8 mouse cellular contexts compared by ENCODE assay signal in the genomic region with DNA sequence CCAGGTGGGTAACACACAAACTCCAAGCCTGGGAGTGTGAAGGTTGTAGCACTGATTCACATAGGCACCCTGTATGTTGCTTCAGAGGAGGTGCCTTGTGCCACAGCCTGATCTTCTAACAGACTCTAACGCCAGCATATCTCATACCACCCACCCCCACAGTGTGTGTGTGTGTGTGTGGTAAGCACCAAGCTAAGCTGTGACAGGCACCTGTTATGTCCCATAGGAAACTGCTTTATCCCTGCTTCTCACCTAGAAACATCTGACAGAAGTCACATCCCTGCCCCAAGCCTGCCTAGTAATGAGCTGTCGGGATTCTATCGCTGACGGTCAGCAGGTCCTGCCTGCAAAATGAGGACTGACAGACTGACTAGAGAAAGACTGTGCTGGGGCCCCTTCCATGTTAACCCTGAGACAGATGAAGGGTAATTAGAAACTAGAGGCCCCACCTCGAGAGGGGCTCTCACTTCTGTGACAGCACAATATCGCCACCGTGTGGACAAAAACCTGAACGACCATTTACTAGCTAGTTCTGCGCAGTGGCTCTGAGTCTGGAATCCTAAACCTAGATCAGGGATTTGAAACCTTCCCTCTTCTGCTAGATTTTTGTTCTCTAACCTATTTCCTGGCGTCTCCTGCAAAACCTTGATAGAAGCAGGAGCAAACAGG. TPM values are rescaled to one million over a fixed set of nuclear protein-coding genes. Genes with fewer than 3 reads are reported as not detected.
DNase-seq lines count a peak whose midpoint lies in the region; ATAC-seq lines count a peak whose summit lies in the region.

No protein-coding gene starts in this region.

- 13% methylated on average over 10 of the region's 10 CpGs for WGBS in neural tube, embryonic 15.5 days

- H3K9me3 ChIP-seq in neural tube, embryonic 15.5 days (replicated peaks) = no peaks in the 10 kb centered on the region

- intact Hi-C loops in gastrocnemius, postnatal 36 days (cut with DNase I) = no loop called here
- intact Hi-C loops in left cerebral cortex, postnatal 36 days (cut with DNase I) = loop anchor here (5.0 kb wide), 1 partner anchor 644 kb away; no protein-coding TSS in a partner anchor

- no peak overlapping the region for H3K27ac ChIP-seq in neural tube, embryonic 15.5 days (replicated peaks)

- no peak overlapping the region for H3K4me2 ChIP-seq in neural tube, embryonic 15.5 days

- H3K27me3 ChIP-seq in neural tube, embryonic 15.5 days (replicated peaks) = no peaks in the 10 kb centered on the region

- no peak for ATAC-seq in neural tube, embryonic 15.5 days (ENCODE audit: low FRiP score)

- no peak overlapping the region for H3K9ac ChIP-seq in neural tube, embryonic 15.5 days (replicated peaks)

- H3K4me1 ChIP-seq in neural tube, embryonic 15.5 days = peaks cover 5% of the 10 kb centered on the region

- no peak overlapping the region for H3K4me3 ChIP-seq in neural tube, embryonic 15.5 days (replicated peaks)

- peak; percentile 68 for DNase-seq in neural tube, embryonic 10.5 days (ENCODE audit: extremely low spot score, low spot score)
- peak; percentile 73 to 80 for DNase-seq in cerebellum, postnatal 4 days (ENCODE audit: low spot score in 2 of 2)
- DNase-seq in gastrocnemius, postnatal 36 days = peak; percentile 35 to 52
- peak; percentile 30 for DNase-seq in kidney, adult 11 months
- peak; percentile 55 to 59 for DNase-seq in left cerebral cortex, postnatal 36 days (ENCODE audit: low spot score in 2 of 2)
- peak; percentile 68 for DNase-seq in naive thymus-derived CD4-positive, alpha-beta T cell, adult 2 months (ENCODE audit: low read depth)
- peak; percentile 48 for DNase-seq in testis, postnatal 14 days (ENCODE audit: low spot score)

- H3K36me3 ChIP-seq in neural tube, embryonic 15.5 days = no peaks in the 10 kb centered on the region

RNA-seq across cellular contexts. Expression of gene St14, which starts 45.4 kb away (rescaled TPM):
- 0.42 and 9.7 TPM in 2 replicates for polyA plus RNA-seq in neural tube, embryonic 15.5 days (2015; fragmentation: Nextera tagmentation; extraction: Ambion mirVana)
- total RNA-seq in gastrocnemius, postnatal 36 days (2021) = not detected
- total RNA-seq in left cerebral cortex, postnatal 36 days (2021) = under 1 TPM; 0.49 to 0.93 TPM

RNA-seq across cellular contexts. Expression of gene Zbtb44, which starts 55.8 kb away (rescaled TPM):
- 3.5 and 5.1 TPM in 2 replicates for polyA plus RNA-seq in neural tube, embryonic 15.5 days (2015; fragmentation: Nextera tagmentation; extraction: Ambion mirVana)
- 10 to 100 TPM; 55.5 to 61.7 TPM for total RNA-seq in gastrocnemius, postnatal 36 days (2021)
- total RNA-seq in left cerebral cortex, postnatal 36 days (2021) = 10 to 100 TPM; 37.2 to 43.6 TPM
